Mouse (Mus musculus): Measurements from ENCODE around the gene Acpp. TPM values are rescaled to one million over a fixed set of nuclear protein-coding genes. Genes with fewer than 3 reads are reported as not detected.

Gene Acpp
- polyA plus RNA-seq, 1 experiment from 2014 or later = 0.23 TPM

GRCm38 (mm10) chr9:104306734-104307133 lies 30.8 kb downstream of the Acpp start:
- H3K9me3 ChIP-seq (ENCODE audit: control insufficient read depth, low read length) = no peaks in the 10 kb centered on the region
- ATAC-seq (ENCODE audit: low FRiP score) (no peak), DNase-seq (ENCODE audit: low spot score) (peak; percentile 89)
- WGBS = 14% methylated on average over 6 of the region's 6 CpGs
- no peak overlapping the region for H3K9ac ChIP-seq
- no peaks in the 10 kb centered on the region for H3K36me3 ChIP-seq (replicated peaks; ENCODE audit: control insufficient read depth, insufficient read depth)
- H3K4me3 ChIP-seq (replicated peaks; ENCODE audit: low read length) = no peak overlapping the region
- H3K4me1 ChIP-seq (replicated peaks; ENCODE audit: control insufficient read depth, insufficient read depth, low read length) = no peaks in the 10 kb centered on the region
- H3K27ac ChIP-seq = no peak overlapping the region
- no peak overlapping the region for H3K4me2 ChIP-seq (replicated peaks)
- H3K27me3 ChIP-seq (ENCODE audit: control insufficient read depth, insufficient read depth, low read length) = no peaks in the 10 kb centered on the region

- ATAC-seq (ENCODE audit: low FRiP score) (no peak), DNase-seq (ENCODE audit: low spot score) (no peak)
- Histone ChIP-seq H3K4me3 (replicated peaks; ENCODE audit: low read length) (no peak overlapping the region), H3K9me3 (ENCODE audit: control insufficient read depth, low read length) (no peaks in the 10 kb centered on the region), H3K27ac (no peak overlapping the region), H3K36me3 (replicated peaks; ENCODE audit: control insufficient read depth, insufficient read depth) (no peaks in the 10 kb centered on the region), H3K4me2 (replicated peaks) (no peak overlapping the region), H3K27me3 (ENCODE audit: control insufficient read depth, insufficient read depth, low read length) (no peaks in the 10 kb centered on the region), H3K9ac (no peak overlapping the region), H3K4me1 (replicated peaks; ENCODE audit: control insufficient read depth, insufficient read depth, low read length) (no peaks in the 10 kb centered on the region)
- WGBS = 94% methylated on average over 6 of the region's 6 CpGs
Measured at GRCm38 (mm10) chr9:104305333-104306111, 32.0 kb downstream of the Acpp start.

DNA sequence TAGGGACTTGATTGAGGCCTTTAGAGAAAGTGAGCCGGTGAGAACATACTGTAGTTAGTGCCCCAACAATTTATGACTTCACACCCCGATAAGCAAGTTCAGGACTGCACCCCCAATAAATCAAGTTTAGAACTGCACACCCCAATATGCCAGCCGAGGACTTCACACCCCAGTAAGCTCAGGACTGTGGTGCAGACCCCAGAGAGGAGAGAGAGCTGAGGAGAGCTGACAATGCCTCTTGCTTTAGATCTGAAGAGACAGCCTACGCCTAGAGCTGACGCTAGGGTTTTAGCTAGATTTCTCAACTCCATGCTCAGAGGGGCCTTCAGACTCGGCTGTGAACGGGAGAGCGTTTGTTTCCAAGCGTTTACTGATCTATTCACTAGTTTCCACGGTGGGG lies 32.7 kb downstream of the Acpp start:
- ATAC-seq (ENCODE audit: low FRiP score) = no peak
- Histone ChIP-seq H3K4me2 (replicated peaks) (no peak overlapping the region), H3K9me3 (ENCODE audit: control insufficient read depth, low read length) (no peaks in the 10 kb centered on the region), H3K9ac (no peak overlapping the region), H3K4me3 (replicated peaks; ENCODE audit: low read length) (no peak overlapping the region), H3K27ac (no peak overlapping the region), H3K27me3 (ENCODE audit: control insufficient read depth, insufficient read depth, low read length) (no peaks in the 10 kb centered on the region), H3K36me3 (replicated peaks; ENCODE audit: control insufficient read depth, insufficient read depth) (no peaks in the 10 kb centered on the region), H3K4me1 (replicated peaks; ENCODE audit: control insufficient read depth, insufficient read depth, low read length) (no peaks in the 10 kb centered on the region)
- 81% methylated on average over 10 of the region's 10 CpGs for WGBS
- no peak for DNase-seq (ENCODE audit: low spot score)

GRCm38 (mm10) chr9:104304376-104304775 lies 33.2 kb downstream of the Acpp start:
- 78% methylated on average over 4 of the region's 4 CpGs for WGBS
- no peak overlapping the region for H3K4me3 ChIP-seq (replicated peaks; ENCODE audit: low read length)
- ATAC-seq (ENCODE audit: low FRiP score) (no peak), DNase-seq (ENCODE audit: low spot score) (no peak)
- H3K27me3 ChIP-seq (ENCODE audit: control insufficient read depth, insufficient read depth, low read length) = no peaks in the 10 kb centered on the region
- H3K27ac ChIP-seq = no peak overlapping the region
- no peak overlapping the region for H3K4me2 ChIP-seq (replicated peaks)
- no peaks in the 10 kb centered on the region for H3K36me3 ChIP-seq (replicated peaks; ENCODE audit: control insufficient read depth, insufficient read depth)
- H3K9ac ChIP-seq = no peak overlapping the region
- H3K4me1 ChIP-seq (replicated peaks; ENCODE audit: control insufficient read depth, insufficient read depth, low read length) = no peaks in the 10 kb centered on the region
- no peaks in the 10 kb centered on the region for H3K9me3 ChIP-seq (ENCODE audit: control insufficient read depth, low read length)

GRCm38 (mm10) chr9:104300569-104300968 lies 37.0 kb downstream of the Acpp start:
- H3K4me3 ChIP-seq (replicated peaks; ENCODE audit: low read length) = no peak overlapping the region
- WGBS = 87% methylated on average over 12 of the region's 12 CpGs
- H3K27me3 ChIP-seq (ENCODE audit: control insufficient read depth, insufficient read depth, low read length) = no peaks in the 10 kb centered on the region
- ATAC-seq (ENCODE audit: low FRiP score) = no peak
- no peak overlapping the region for H3K27ac ChIP-seq
- no peaks in the 10 kb centered on the region for H3K4me1 ChIP-seq (replicated peaks; ENCODE audit: control insufficient read depth, insufficient read depth, low read length)
- no peak overlapping the region for H3K4me2 ChIP-seq (replicated peaks)
- H3K36me3 ChIP-seq (replicated peaks; ENCODE audit: control insufficient read depth, insufficient read depth) = no peaks in the 10 kb centered on the region
- H3K9ac ChIP-seq = no peak overlapping the region
- H3K9me3 ChIP-seq (ENCODE audit: control insufficient read depth, low read length) = no peaks in the 10 kb centered on the region
- DNase-seq (ENCODE audit: low spot score) = no peak

DNA sequence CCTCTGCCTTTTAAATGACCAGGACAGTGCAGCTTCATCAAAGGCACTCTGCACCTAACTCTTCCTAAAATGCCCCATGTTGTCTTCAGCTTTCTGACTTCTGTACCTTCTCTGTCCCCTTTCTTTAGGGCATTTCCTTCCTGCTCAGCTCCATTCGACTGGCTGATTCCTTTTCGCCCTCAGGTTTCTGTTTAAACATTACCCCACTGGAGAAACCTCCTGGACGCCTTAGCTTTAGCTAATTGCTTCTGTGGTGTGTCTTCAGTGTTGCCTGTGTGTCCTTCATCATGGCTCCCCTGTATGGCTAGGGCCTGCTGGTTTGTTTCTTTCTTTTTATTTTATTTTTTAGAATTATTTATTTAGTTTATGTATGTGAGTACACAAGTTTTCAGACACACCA lies 40.5 kb downstream of the Acpp start:
- no peak for ATAC-seq (ENCODE audit: low FRiP score)
- no peaks in the 10 kb centered on the region for H3K27me3 ChIP-seq (ENCODE audit: control insufficient read depth, insufficient read depth, low read length)
- no peaks in the 10 kb centered on the region for H3K4me1 ChIP-seq (replicated peaks; ENCODE audit: control insufficient read depth, insufficient read depth, low read length)
- H3K27ac ChIP-seq = no peak overlapping the region
- no peaks in the 10 kb centered on the region for H3K36me3 ChIP-seq (replicated peaks; ENCODE audit: control insufficient read depth, insufficient read depth)
- no peaks in the 10 kb centered on the region for H3K9me3 ChIP-seq (ENCODE audit: control insufficient read depth, low read length)
- DNase-seq (ENCODE audit: low spot score) = no peak
- H3K4me3 ChIP-seq (replicated peaks; ENCODE audit: low read length) = no peak overlapping the region
- H3K9ac ChIP-seq = no peak overlapping the region
- whole genome bisulfite sequencing = 78% methylated on average over 3 of the region's 3 CpGs
- H3K4me2 ChIP-seq (replicated peaks) = no peak overlapping the region

GRCm38 (mm10) chr9:104284934-104285333 lies 52.6 kb downstream of the Acpp start:
- no peak overlapping the region for H3K27ac ChIP-seq
- 62% methylated on average over 6 of the region's 6 CpGs for WGBS
- no peaks in the 10 kb centered on the region for H3K36me3 ChIP-seq (replicated peaks; ENCODE audit: control insufficient read depth, insufficient read depth)
- DNase-seq (ENCODE audit: low spot score) (no peak), ATAC-seq (ENCODE audit: low FRiP score) (no peak)
- H3K9ac ChIP-seq = no peak overlapping the region
- no peaks in the 10 kb centered on the region for H3K9me3 ChIP-seq (ENCODE audit: control insufficient read depth, low read length)
- H3K4me1 ChIP-seq (replicated peaks; ENCODE audit: control insufficient read depth, insufficient read depth, low read length) = no peaks in the 10 kb centered on the region; the same call in 1 of the 2 replicates
- no peaks in the 10 kb centered on the region for H3K27me3 ChIP-seq (ENCODE audit: control insufficient read depth, insufficient read depth, low read length)
- H3K4me2 ChIP-seq (replicated peaks) = no peak overlapping the region
- no peak overlapping the region for H3K4me3 ChIP-seq (replicated peaks; ENCODE audit: low read length)

DNA sequence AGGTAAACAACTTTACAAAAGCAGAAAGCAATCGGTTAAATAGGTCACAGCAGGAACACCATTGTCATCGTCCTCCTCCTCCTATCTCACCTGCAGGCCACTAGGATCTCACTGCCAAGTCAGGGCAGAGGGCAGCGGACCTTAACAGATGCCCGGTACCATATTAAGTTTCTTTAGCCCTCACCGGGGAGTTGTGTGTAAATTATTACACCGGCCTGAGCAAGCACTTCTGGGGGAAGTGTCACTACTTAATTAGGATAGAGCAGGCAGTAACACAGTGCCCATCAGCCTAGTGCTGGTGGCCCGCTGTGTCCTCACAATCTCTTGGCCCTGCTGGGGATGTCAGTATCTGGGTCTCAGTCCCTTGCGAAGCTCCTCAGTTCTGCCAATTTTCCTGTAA lies 55.0 kb downstream of the Acpp start:
- no peak for DNase-seq (ENCODE audit: low spot score)
- WGBS = 23% methylated on average over 8 of the region's 8 CpGs
- H3K27ac ChIP-seq = no peak overlapping the region

GRCm38 (mm10) chr9:104281737-104282136 lies 55.8 kb downstream of the Acpp start:
- H3K9ac ChIP-seq = no peak overlapping the region
- H3K36me3 ChIP-seq (replicated peaks; ENCODE audit: control insufficient read depth, insufficient read depth) = no peaks in the 10 kb centered on the region
- WGBS = 84% methylated on average over 5 of the region's 5 CpGs
- H3K4me2 ChIP-seq (replicated peaks) = no peak overlapping the region
- H3K4me3 ChIP-seq (replicated peaks; ENCODE audit: low read length) = no peak overlapping the region
- no peaks in the 10 kb centered on the region for H3K9me3 ChIP-seq (ENCODE audit: control insufficient read depth, low read length)
- H3K27me3 ChIP-seq (ENCODE audit: control insufficient read depth, insufficient read depth, low read length) = no peaks in the 10 kb centered on the region
- H3K4me1 ChIP-seq (replicated peaks; ENCODE audit: control insufficient read depth, insufficient read depth, low read length) = no peaks in the 10 kb centered on the region; the same call in 1 of the 2 replicates
- no peak overlapping the region for H3K27ac ChIP-seq
- ATAC-seq (ENCODE audit: low FRiP score) (no peak), DNase-seq (ENCODE audit: low spot score) (no peak)

More for the DNA sequence above, 55.0 kb downstream of the Acpp start:
- H3K4me1 ChIP-seq (replicated peaks; ENCODE audit: control insufficient read depth, insufficient read depth, low read length) = no peaks in the 10 kb centered on the region; the same call in 1 of the 2 replicates
- no peak for ATAC-seq (ENCODE audit: low FRiP score)
- no peak overlapping the region for H3K4me2 ChIP-seq (replicated peaks)
- no peaks in the 10 kb centered on the region for H3K36me3 ChIP-seq (replicated peaks; ENCODE audit: control insufficient read depth, insufficient read depth)
- no peak overlapping the region for H3K9ac ChIP-seq
- no peaks in the 10 kb centered on the region for H3K27me3 ChIP-seq (ENCODE audit: control insufficient read depth, insufficient read depth, low read length)
- no peak overlapping the region for H3K4me3 ChIP-seq (replicated peaks; ENCODE audit: low read length)
- no peaks in the 10 kb centered on the region for H3K9me3 ChIP-seq (ENCODE audit: control insufficient read depth, low read length)

Measured in hindbrain, embryonic 14.5 days (tissue).